Mouse (Mus musculus) cerebellum, adult 2 months (tissue): ENCODE data around the gene Prcc.

Experiments
- CTCF ChIP-seq: fragments of 200-500 bp; IDR thresholded peaks from 2 replicates; pipeline ENCODE4 v1.5.1; 2011; ENCODE audit warnings: low read depth, mild to moderate bottlenecking, control low read depth, low read length, moderate library complexity, borderline replicate concordance; ENCODE audit not compliant: insufficient read depth
- POLR2A ChIP-seq: fragments of 200-500 bp; IDR thresholded peaks from 2 replicates; pipeline ENCODE4 v1.6.1; 2011; ENCODE audit warnings: low read length, control low read depth, borderline replicate concordance; ENCODE audit not compliant: insufficient read depth

GRCm38 (mm10) chr3:87916990-87917389 is 31.6 kb upstream of the Prcc start:
- TF ChIP-seq CTCF: no peak
- no peak for TF ChIP-seq POLR2A
